Mouse (Mus musculus): ENCODE results near the gene Gm11127. TPM values are rescaled to one million over a fixed set of nuclear protein-coding genes. Genes with fewer than 3 reads are reported as not detected.
"Not testable (repeated sequence)": the region's sequence is repeated elsewhere in the genome, so short reads cannot be mapped to it uniquely, and the experiment has no call there.

The Gm11127 gene
- 0.18 and 0.23 TPM in 2 replicates for polyA plus RNA-seq (2012; rRNA removed)

- not testable (repeated sequence) for DNase-seq (ENCODE audit: low read depth)
Measured at GRCm38 (mm10) chr17:36058362-36058761, at the start of gene Gm11127. TSS of gene Gm11127 (minus strand) at chr17:36058371.

- not testable (repeated sequence) for DNase-seq (ENCODE audit: low read depth)
Measured at GRCm38 (mm10) chr17:36102091-36102490, 43.9 kb upstream of the Gm11127 start.

GRCm38 (mm10) chr17:36099603-36100002, 41.4 kb upstream of the Gm11127 start:
- not testable (repeated sequence) for DNase-seq (ENCODE audit: low read depth)

GRCm38 (mm10) chr17:36093936-36094335, 35.8 kb upstream of the Gm11127 start:
- DNase-seq (ENCODE audit: low read depth): no peak

GRCm38 (mm10) chr17:36092520-36092919, 34.3 kb upstream of the Gm11127 start:
- not testable (repeated sequence) for DNase-seq (ENCODE audit: low read depth)

GRCm38 (mm10) chr17:36091933-36092332, 33.8 kb upstream of the Gm11127 start:
- DNase-seq (ENCODE audit: low read depth): not testable (repeated sequence)

- not testable (repeated sequence) for DNase-seq (ENCODE audit: low read depth)
Measured at GRCm38 (mm10) chr17:36085976-36086375, 27.8 kb upstream of the Gm11127 start.

- DNase-seq (ENCODE audit: low read depth): no peak
Measured at GRCm38 (mm10) chr17:36083870-36084451, 25.8 kb upstream of the Gm11127 start.

GRCm38 (mm10) chr17:36083266-36083869, 25.2 kb upstream of the Gm11127 start:
- DNase-seq (ENCODE audit: low read depth): no peak

GRCm38 (mm10) chr17:36082519-36083232, 24.5 kb upstream of the Gm11127 start:
- DNase-seq (ENCODE audit: low read depth): not testable (repeated sequence)

GRCm38 (mm10) chr17:36081901-36082300, 23.7 kb upstream of the Gm11127 start:
- DNase-seq (ENCODE audit: low read depth): not testable (repeated sequence)

- DNase-seq (ENCODE audit: low read depth): no peak
Measured at GRCm38 (mm10) chr17:36060829-36061228, 2.7 kb upstream of the Gm11127 start.

- not testable (repeated sequence) for DNase-seq (ENCODE audit: low read depth)
Measured at GRCm38 (mm10) chr17:36057927-36058326, 244 bp downstream of the Gm11127 start.

- DNase-seq (ENCODE audit: low read depth): no peak
Measured at GRCm38 (mm10) chr17:36043286-36043685, 14.9 kb downstream of the Gm11127 start.

GRCm38 (mm10) chr17:36042610-36043169, 15.5 kb downstream of the Gm11127 start, which contains the start of the genes H2-T22 and Gm6034:
TSS of gene H2-T22 (minus strand) at chr17:36042747.
TSS of gene Gm6034 (plus strand) at chr17:36042961.
- peak; percentile 68 for DNase-seq (ENCODE audit: low read depth)

GRCm38 (mm10) chr17:36042055-36042454, 16.1 kb downstream of the Gm11127 start:
- DNase-seq (ENCODE audit: low read depth): not testable (repeated sequence)

GRCm38 (mm10) chr17:36040604-36041003, 17.6 kb downstream of the Gm11127 start:
- not testable (repeated sequence) for DNase-seq (ENCODE audit: low read depth)

GRCm38 (mm10) chr17:36036126-36036525, 22.0 kb downstream of the Gm11127 start:
- not testable (repeated sequence) for DNase-seq (ENCODE audit: low read depth)

GRCm38 (mm10) chr17:36035010-36035638, 23.0 kb downstream of the Gm11127 start:
- not testable (repeated sequence) for DNase-seq (ENCODE audit: low read depth)

GRCm38 (mm10) chr17:36034524-36034923, 23.6 kb downstream of the Gm11127 start:
- DNase-seq (ENCODE audit: low read depth): not testable (repeated sequence)

- DNase-seq (ENCODE audit: low read depth): not testable (repeated sequence)
Measured at GRCm38 (mm10) chr17:36032351-36032875, 25.8 kb downstream of the Gm11127 start, which contains the start of gene H2-T23. TSS of gene H2-T23 (minus strand) at chr17:36032855.
